Mouse (Mus musculus): ENCODE data around the gene Chrne.

DNA sequence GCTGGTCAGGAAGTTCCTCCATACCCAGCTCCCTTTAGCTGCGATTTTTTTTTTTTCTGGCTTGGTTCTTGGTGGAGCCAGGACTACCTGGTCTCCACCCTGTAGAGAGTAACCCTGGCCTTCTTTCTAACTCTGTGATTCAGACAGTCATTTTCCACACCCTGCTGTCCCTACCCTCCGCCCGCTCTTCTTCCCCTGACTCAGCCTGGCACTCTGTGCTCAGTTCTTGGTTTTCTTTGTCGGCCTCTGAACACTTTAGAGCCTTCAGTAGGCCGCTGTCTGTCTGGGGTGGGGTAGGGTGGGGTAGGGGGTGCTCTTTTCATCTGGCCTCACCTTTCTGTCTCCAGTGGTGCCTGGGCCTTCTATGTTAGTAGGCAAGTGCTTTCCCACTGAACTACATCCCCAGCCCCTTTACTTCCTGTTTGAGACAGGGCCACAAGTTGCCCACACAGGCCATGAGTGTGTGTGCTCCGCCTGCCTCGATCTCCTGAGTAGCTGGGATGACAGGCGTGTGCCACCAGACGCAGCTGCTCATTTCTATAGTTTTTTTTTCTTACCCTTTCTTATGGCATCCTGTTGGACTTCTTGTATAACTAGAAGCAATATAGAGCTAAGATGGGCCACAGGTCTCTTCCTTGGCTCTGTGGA, 39.2 kb downstream of the Chrne start:
- TF ChIP-seq CTCF (IDR thresholded peaks at IDR 0.05) (no peak), EP300 (IDR thresholded peaks at IDR 0.05; ENCODE audit: insufficient read depth, low read depth, low read length) (no peak)
